Mouse (Mus musculus) thymus, postnatal 14 days (tissue): ENCODE data around the gene Hlf.

Experiments used
- DNase-seq: peaks from one replicate; pipeline ENCODE4 v3.0.0; 2021

The Hlf gene

DNA sequence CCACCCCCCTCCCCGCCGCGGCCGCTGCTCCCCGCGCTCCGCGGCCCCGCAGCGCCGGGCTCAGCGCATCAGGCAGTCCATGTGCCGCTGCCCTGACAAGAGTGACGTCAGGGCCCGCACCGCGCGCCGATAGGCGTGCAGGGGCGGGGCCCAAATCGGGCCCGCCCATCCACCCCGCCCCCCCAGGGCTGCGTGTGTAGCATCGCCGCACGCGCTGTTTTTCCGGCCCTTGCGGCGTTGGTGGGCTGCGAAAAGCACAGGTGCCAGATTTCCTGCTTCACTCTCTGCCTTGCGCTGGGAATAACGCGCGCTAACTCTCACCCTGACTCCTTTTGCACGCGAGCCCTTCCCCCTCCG, at the start of gene Hlf:
Gene Hlf (minus strand): TSS at position 79 of the 357 bp plus-strand sequence.
- DNase-seq: peak; percentile 91

DNA sequence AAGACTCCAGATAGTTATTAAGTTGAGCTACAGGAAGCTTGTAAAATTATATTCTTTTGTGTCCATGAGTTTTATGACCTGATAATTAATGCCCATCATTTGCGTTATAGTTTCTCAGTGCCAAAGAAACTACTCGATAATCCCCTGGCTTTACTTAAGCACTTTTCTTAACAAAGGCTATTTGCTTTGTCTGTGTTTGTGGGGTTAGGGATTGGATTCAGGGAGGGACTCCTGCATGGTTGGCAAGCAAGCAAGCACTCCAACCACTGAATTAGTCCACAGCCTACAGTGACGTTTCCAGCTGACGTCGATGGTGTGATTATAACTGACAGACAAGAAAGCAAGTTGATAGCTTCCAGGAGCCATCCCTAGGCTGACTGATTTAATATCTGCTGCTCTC, 48.1 kb upstream of the Hlf start:
- DNase-seq: no peak

DNA sequence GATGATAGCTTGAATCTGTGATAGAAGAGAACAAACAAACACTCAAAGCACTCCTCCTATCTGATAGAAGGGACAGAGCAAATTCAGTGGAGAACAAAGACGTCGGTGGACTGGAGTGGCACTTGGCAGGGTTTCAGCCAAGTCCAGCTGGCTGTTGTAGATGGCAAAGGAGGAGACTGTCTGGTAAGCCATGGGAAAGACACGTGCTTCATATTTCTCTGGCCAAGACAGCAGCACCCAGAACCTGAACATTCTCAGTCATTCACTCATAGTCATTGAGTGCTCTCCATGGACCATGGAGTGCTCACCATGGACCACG, 34.5 kb upstream of the Hlf start:
- no peak for DNase-seq

DNA sequence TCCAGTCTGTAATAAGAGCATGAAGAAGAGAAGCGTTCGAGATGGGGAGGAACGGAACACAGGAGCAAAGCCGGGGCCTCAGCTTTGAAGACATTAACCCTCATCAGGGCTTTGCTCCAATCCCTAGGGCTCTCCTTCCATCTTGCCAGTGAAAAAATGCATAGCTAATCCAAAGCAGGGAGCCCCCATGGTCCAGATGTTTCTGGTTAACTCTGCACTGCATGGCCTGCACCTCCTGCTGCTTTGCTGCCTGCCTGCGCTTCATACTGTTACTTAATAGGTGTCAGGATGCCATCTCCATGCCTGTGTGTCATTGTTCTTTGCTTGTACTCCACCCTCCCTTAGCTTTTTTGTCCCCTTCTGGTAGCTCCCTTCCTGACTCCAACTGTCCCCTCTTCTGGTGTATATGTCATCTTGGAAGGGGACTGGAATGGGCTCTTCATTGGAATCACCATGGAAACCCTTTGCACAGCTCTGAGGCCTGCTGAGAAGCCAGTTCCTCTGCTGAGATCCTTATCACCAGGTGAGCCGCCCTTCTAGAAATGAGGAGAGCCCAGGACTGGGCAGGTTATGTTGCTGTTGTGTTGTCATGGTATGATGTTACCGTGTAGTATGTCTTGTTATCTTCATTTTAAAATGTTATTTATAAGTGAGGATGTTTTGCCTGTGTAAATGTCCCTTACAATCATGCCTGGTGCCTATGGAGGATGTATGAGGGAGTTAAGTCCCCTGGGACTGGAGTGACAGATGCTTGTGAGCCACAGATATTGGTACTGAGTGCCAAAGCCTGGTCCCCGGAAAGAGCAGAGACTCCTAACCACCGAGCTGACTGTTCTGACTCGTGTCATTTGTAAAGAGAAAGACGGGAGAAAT, 33.9 kb upstream of the Hlf start:
- DNase-seq: no peak

DNA sequence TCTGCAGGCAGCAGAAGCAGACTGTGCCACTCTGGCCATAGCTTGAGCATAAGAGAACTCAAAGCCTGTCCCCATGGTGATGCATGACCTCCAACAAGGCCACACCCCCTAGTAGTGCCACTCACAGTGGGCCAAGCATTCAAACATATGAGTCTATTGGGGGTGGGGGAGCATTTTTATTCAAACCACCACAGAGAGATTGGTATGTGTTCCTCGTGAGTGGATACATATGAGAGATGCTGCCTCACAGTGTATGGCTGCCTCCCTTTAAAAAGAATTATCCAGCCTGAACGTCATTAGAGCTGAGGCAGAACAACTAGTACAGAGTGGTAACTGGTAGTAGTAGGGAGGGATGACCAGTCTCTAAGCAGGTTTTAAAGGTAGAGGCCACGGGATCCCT, 33.2 kb upstream of the Hlf start:
- DNase-seq: no peak

DNA sequence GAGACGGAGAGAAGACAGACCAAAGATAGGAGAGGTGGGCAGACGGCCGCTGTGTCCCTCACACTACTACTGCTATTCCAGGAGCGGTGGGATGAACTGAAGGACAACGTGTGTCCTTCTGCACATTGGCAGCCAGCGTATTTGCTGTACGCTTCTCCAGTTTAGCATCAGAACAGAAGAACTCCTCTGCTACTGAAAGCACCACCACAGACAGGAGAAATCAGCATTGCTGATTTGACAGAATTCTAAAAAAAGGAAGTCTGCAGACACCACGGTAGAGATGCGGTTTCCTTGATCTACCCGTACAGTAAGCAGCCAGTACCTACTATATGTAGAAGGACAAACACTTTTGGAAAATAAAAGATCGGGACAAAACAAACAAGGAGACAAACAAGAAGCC, 29.0 kb upstream of the Hlf start:
- peak; percentile 42 for DNase-seq

DNA sequence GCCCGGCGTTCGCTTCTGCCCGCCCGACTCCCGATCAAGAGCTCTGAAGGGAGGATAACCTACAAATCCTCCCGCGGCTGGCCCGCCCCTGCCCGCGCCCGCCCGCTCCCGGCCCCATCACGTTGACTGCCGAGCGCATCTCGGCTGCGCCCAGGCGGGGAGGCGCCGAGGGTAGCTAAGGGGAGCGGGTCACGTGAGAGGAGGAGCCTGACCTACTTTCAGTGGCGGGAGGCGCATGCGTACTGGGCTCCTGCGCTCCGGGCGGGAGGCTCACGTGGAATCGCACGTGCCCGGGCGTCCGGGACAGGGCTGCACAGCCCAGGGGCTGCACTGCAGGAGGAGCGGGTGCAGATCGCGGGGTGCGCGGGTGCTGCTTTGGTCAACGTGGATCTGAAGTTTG, 27.2 kb upstream of the Hlf start:
- DNase-seq: peak; percentile 98

DNA sequence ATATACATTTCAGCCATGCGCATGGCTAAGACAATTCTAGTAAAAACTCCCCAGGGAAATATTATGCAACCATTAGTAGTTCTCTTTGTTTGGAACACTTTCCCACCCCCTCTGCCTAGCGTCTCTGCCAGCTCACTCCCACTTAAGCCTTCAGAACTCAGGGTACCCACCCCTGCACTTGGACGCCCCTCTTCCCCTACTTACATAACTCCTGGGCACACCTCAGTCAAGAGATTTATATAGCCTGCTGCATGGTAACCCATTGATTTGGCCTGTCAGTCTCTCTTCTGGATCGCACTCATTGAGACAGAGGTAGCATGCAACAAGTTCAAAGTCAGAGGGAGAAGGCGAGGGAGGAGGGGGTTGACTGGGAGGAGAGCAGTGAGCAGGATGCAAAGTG, 26.3 kb upstream of the Hlf start:
- DNase-seq: no peak

DNA sequence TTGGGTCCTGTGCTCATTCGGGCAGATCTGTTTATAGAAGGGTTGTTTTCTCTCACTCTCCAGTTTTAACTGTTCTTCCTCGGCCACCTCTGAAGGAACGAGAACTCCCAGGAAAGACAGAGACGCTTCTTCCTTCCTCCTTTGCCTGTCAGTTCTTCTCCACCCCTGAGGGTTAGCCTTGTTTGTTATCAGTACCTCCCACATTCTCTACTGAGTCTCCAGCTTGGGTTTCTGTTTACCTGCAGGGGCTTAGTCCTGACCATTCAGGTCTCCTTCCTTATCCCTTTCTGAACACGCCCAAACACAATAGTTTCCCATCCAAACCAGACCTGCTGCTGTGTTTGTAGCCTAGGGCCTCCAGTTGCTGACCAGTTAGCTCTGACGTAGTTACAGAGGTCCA, 8.2 kb upstream of the Hlf start:
- DNase-seq: no peak

DNA sequence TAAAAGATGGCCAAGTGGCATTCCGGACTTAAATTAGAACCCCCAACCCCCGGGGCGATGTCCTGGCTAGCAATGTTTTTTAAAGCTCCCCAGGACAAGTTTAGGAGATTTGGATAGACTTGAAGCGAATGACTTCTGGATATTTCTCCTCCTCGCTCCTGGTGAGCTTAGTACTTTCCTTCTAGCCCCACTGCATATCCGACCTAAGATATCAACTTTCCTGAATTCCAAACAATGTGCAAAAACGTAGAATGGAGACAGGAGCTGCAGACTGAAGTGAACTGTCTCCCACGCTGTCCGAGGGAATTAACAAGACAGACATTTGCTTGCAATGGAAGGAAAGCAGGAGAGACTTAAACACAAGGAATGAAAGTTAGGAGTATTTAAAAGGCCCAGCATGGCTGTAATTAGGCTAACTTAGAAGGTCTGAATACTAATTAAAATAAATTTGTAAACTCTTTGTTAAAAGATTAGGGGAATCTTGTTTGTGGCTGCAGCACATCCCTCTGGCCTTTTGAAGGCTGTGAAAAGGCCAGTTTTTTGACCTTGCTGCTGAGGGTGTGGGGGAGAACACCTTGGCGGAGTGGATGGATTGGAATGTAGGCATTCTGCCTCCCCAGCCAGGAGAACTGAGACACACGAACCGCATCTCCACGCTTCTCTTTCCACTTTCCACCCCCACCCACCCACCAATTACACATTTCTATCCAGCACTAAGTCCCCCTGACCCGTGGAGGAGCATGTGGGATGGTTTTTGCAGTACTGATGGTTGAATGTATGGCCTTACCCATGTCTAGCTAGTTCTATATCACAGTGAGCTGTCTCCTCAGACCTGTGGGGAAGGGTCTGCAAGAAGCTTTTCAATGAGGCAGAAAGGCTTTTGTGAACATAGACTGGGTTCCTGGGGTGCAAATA, 833 bp upstream of the Hlf start:
- no peak for DNase-seq

DNA sequence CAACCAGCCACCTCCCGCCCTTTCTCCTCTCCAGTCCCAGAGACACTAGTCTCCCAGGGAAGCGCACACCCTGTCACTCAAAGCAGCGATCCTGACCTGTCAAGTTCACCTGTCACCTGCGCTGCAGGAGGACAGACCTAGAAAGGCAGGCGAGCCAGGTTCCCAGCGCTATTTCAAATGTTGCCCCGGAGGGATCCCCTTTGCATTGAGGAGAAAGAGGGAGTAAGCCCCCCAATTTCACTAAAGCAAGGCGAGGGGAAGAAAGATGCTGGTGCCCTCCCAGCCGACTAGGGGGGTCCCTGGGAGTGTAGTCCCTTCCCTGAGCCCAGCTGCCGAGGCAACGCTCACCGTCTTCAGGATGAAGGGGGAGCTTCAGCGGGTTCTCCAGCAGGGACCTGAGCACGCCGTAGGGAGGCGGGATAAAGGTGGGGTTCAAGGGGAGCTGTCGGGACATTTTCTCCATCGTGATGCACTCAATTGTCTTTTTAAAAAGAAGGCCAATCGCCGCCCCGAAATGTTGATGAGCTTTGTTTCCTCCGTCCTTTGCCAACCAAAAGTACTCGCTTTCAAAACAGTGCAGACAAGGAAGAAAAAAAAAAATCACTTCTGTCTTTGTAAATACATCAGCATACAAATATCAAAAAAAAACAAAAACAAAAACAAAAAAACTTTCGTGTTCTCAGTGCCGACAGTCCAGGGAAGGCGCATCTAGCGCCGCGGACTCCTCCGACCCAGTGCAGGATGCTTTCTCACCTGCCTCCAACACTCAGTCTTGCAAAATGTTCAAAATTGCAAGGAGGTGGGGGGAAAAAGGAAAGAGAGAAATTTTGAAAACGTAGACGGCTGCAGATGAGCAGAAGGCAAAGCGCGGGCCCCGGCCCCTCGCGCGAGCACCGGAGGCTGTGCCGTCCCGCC, 536 bp downstream of the Hlf start:
- peak; percentile 29 for DNase-seq

DNA sequence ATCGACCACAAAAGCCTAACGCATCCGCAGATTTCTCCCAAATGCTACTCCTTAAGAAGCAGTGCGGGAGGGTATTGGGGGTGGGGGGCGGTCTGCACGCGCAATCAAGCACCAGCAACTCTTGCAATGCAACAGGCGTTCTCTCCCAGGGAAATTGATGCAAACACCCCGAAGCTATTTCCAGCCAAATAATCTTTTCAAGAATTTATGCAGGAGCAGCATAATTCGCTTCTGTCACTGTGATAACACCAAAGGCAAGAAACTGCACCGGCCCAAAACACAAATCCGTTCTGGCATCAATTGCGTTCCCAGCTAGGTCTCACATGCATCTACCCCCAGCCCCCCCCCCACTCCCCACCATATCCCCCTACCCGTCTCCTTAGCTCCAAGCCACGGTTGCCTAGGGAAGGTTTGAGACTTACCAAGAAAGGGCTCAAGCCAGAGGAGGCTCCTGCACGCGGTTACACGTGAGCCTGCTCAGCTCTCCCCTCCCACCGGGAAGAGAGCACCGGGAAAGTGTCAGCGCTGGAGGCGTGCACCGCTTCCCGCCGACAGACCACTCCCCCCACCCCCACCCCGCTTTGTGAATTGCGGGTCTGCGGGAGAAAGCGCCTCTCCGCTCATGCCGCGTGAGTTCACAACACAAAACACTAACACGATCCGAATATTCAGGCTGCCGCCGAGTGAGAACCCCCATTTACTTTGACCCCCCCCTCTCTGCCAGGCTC, 1.4 kb downstream of the Hlf start:
- no peak for DNase-seq

DNA sequence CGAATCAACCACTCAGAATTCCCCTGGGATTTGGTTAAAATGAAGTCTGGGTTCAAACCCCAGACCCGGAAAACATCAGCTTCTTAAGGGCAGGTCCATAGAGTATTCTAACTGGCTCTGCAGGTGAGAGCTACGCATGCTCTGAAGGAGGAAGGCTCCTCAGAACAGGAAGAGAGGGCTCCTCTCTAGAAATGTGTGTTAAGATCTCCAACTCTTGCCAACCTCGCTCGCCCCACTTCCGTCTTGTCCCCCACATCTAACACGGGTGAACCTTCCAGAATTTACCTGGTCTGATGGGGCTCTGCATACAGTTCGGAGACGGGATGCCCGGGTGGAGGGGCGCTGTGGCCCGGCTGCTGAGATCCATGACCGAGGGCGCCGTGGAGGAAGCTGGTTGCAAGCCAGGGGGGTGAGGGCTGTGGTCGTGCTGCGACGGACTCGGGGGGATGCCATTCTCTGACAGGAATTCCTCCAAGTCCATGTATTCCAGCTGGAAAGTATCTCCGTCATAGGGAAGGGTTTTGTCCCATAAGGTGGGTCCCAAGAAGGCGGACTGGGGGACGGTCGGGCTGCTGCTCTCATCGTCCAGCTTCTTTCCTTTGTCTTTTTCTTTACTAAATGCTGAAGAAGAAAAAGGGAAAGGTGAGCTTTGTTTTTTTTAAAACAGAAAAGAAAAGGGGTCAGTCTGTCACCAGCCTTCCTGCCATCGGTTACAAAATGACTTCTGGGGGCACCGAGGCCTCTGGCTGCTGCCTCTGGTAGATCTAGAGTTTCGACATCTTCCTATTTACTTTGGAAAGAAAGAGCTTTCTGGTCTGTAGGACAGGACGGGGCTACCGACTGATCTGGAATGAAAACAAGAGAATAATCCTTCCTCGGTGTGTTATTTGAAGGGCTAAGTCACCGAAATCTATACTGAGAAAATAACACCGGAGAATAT, 2.9 kb downstream of the Hlf start:
- DNase-seq: peak; percentile 57

DNA sequence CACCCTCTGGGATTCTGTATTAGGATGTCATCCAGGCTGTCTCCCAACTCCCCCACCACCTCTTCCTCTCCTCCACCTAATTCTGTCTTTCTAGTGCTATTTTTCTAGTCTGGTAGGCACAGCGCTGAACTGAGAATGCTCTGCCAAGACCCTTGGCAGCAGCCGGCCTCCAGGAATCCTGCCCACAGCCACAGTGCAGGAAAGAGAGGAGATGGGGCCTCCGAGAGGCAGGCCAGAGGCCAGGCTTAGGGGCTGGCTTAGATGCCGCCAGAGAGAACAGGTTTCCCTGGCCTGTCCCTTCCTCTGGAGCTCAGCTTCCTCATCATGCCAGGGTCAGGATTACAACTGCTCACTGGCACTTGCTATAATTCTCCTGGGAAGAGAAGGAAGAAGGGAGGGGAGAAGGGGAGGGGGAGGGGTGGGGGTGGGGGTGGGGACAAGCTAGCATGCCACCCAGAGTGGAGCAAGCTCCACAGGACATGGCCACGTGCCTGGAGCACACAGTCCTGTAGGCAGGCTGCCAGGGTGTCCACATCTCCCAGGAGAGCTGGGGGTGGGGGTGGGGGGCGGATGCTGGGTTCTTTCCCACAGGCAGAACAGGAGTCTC, 8.6 kb downstream of the Hlf start:
- DNase-seq: no peak

DNA sequence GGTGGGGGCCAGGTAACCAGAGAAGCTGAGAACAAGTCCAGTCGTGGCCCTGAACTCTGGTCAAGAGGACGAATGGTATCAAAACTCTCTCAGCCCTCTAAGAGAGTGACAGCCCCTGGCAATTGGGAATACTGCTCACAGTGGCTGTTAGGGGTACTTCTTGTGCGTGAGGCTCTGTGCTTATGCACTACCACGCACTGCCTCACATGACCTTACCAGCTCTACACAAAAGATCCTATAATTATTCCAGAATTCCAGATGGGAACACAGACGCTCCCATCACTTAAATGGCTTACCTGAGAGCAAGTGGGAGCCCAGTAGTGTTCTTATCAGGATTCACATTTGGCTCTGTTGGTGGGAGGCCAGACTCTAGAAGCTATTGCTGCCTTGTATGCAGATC, 9.6 kb downstream of the Hlf start:
- DNase-seq: no peak

DNA sequence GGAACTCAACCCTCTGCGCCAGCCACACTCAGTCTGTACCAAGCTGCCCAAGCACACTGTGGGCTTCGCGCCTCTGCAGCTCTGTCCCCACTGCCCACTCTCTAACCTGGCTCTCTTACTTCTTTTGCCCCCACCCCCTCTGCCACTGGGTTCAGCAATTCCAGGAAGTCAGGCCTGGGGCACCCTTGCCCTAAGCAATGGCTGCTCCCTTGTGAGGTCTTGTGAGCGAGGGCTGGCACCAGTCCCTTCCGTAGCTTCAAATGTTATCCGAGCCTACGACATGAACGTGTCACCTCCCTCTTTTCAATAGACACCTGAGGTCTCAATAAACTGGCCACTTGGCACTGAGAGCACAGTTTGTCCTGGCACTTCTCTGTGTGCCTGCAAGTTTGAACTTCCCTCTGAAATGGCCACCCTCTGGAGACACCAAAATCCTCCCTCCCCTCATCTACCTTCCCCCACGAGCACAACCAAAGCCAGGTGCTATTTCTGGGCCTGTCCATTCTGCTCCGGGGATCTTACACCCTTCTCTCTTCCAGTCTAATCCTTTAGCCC, 10.5 kb downstream of the Hlf start:
- DNase-seq: no peak

DNA sequence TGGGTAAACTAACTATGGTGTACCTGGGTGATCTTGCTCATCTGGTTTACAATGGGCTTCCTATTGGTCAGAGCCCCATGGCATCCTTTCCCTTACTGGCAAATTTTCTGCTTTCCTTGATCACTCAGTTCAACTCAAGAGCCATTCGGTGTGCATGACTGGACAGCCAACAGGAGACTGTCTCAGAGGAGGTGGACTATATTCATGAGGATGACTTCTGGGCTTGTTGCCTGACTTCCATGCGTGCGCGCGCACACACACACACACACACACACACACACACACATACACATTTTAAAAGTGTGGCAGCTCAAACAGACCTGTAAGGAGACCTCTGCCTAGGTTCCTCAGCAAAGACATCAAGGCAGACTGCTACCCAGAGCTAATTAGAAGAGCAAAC, 12.7 kb downstream of the Hlf start:
- DNase-seq: no peak

DNA sequence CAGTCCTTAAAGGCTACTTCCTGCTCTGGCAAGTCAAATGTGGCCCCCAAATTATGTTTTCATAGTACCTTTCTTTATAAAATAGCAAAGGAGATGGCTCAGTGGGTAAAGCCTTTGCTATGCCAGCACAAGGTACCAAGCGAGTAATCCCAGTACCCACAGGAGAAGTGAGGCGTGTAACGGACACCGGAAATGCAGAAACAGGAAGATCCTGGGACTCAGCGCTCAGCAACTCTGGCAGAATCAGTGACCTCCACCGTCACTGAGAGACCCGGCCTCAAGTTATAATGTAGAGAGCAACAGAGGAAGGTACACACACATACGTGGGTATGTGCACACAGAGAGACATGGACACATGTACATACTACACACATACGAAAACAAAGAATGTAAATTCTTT, 14.3 kb downstream of the Hlf start:
- no peak for DNase-seq

DNA sequence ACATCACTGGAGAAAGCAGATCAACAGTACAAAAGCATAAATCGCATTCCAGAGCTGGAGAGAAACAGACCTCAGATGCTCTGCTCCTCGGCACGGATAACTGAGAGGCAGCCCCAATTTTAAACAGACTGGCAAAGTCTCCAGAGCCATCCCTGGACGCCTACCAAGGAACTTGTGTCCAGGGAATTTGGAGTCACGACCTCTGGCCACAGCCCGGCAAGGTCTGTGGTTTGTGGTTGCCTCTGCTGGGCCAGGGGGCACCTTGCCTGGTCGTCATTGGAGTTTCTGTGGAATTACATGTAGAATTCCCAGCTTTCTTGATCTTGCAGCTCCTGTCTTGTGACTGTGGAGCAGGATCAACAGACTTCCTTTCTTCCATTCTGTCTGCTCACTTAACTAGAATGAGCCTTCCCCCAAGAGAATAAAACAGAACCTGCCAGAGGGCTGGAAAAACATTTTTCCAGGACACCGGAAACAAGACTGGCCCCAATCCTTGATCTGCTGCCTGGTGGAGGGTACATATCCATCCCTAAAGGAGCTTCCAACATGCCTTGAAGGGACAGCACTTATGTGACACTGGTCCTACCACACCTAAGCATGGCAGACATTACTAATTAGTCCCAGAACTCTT, 19.1 kb downstream of the Hlf start:
- DNase-seq: no peak

DNA sequence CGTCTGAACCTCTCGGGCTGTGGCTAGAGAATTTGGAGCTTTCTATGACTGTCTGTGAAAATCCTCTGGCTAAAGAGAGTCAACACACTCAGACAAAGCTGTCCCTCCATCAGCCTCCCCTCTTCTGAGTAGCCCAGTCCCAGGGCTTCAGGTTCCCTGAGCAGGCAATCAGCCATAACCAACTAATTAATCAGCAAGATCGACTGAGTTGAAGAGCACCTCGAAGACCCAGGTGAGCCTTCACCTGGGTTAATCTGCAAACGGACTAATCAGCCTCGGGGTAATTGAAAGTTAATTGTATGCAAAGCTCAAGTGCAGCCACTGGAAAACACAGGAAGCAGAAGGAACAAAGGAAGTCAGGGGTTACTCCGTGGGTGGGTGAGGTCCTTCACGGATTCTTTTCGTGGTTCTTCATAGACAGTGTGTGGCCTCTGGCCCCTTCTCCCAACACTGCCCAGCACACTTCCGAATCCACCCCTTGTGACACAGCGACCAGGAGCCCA, 19.9 kb downstream of the Hlf start:
- DNase-seq: no peak
